Mouse (Mus musculus): ENCODE results near the gene Crybb2. TPM values are rescaled to one million over a fixed set of nuclear protein-coding genes. Genes with fewer than 3 reads are reported as not detected.

Crybb2 gene
- polyA plus RNA-seq, 1 experiment from 2014 or later: not detected

Other genes with a start within 250 kb of the Crybb2 start
- gene Myo18b, start 173.8 kb downstream of the Crybb2 start, polyA plus RNA-seq (2015; fragmentation: Nextera tagmentation; extraction: Ambion mirVana): 0.89 and 1.9 TPM in 2 replicates
- 17.9 and 21.1 TPM in 2 replicates for gene Grk3, start 54.3 kb downstream of the Crybb2 start, polyA plus RNA-seq (2015; fragmentation: Nextera tagmentation; extraction: Ambion mirVana)
- gene Crybb3, start 11.5 kb upstream of the Crybb2 start, polyA plus RNA-seq (2015; fragmentation: Nextera tagmentation; extraction: Ambion mirVana): 1.3 and 2.5 TPM in 2 replicates
- gene 2900026A02Rik, start 151.1 kb upstream of the Crybb2 start, polyA plus RNA-seq (2015; fragmentation: Nextera tagmentation; extraction: Ambion mirVana): 8.6 and 10.2 TPM in 2 replicates
- 0.61 TPM in 1 of 2 replicates, not detected in the other for gene Tmem211, start 156.8 kb upstream of the Crybb2 start, polyA plus RNA-seq (2015; fragmentation: Nextera tagmentation; extraction: Ambion mirVana)
- gene Sgsm1, start 240.7 kb upstream of the Crybb2 start, polyA plus RNA-seq (2015; fragmentation: Nextera tagmentation; extraction: Ambion mirVana): 2.7 and 3.5 TPM in 2 replicates

Measured in embryonic facial prominence, embryonic 13.5 days (tissue).